Mouse (Mus musculus): ENCODE data around the gene Pold2. TPM values are rescaled to one million over a fixed set of nuclear protein-coding genes. Genes with fewer than 3 reads are reported as not detected.
A peak's percentile ranks its signal among the peaks of the same experiment; 100 is the strongest.
"Not testable (repeated sequence)": the region's sequence is repeated elsewhere in the genome, so short reads cannot be mapped to it uniquely, and the experiment has no call there.

The Pold2 gene
- polyA plus RNA-seq, 1 experiment from 2014 or later: 149 TPM

- Histone ChIP-seq H3K9me3 (no peaks in the 10 kb centered on the region), H3K4me2 (peak overlapping the region; percentile 42), H3K4me1 (peaks cover 27% of the 10 kb centered on the region), H3K27ac (no peak overlapping the region), H3K4me3 (no peak overlapping the region), H3K27me3 (peaks cover 7% of the 10 kb centered on the region; the same call in 1 of the 2 replicates), H3K36me3 (no peaks in the 10 kb centered on the region), H3K9ac (no peak overlapping the region)
- 20% methylated on average over 10 of the region's 10 CpGs for WGBS
- ATAC-seq (ENCODE audit: borderline replicate concordance, extremely low read depth, low FRiP score, low TSS enrichment): no peak
Measured at GRCm38 (mm10) chr11:5897839-5898238, 19.7 kb upstream of the Pold2 start.

- WGBS: 15% methylated on average over 16 of the region's 16 CpGs
- Histone ChIP-seq H3K4me1 (peaks cover 30% of the 10 kb centered on the region), H3K27ac (no peak overlapping the region), H3K4me2 (peak overlapping the region; percentile 42), H3K9ac (no peak overlapping the region), H3K36me3 (no peaks in the 10 kb centered on the region), H3K27me3 (peaks cover 4% of the 10 kb centered on the region; the same call in 1 of the 2 replicates), H3K9me3 (no peaks in the 10 kb centered on the region), H3K4me3 (no peak overlapping the region)
- ATAC-seq (ENCODE audit: borderline replicate concordance, extremely low read depth, low FRiP score, low TSS enrichment): no peak
Measured at GRCm38 (mm10) chr11:5897230-5897629, 19.1 kb upstream of the Pold2 start.

GRCm38 (mm10) chr11:5893807-5894206, 15.7 kb upstream of the Pold2 start:
- Histone ChIP-seq H3K4me3 (no peak overlapping the region), H3K36me3 (no peaks in the 10 kb centered on the region), H3K9ac (no peak overlapping the region), H3K4me1 (peaks cover 25% of the 10 kb centered on the region), H3K9me3 (no peaks in the 10 kb centered on the region), H3K27me3 (no peaks in the 10 kb centered on the region), H3K27ac (no peak overlapping the region), H3K4me2 (no peak overlapping the region)
- 67% methylated on average over 6 of the region's 6 CpGs for WGBS
- no peak for ATAC-seq (ENCODE audit: borderline replicate concordance, extremely low read depth, low FRiP score, low TSS enrichment)

GRCm38 (mm10) chr11:5892810-5893368, 14.8 kb upstream of the Pold2 start:
- Histone ChIP-seq H3K27ac (no peak overlapping the region), H3K36me3 (no peaks in the 10 kb centered on the region), H3K27me3 (no peaks in the 10 kb centered on the region), H3K4me1 (peaks cover 19% of the 10 kb centered on the region), H3K9ac (0 out of 2 replicates have a peak overlapping the region, but pooled peaks have one; percentile 8), H3K9me3 (no peaks in the 10 kb centered on the region), H3K4me3 (no peak overlapping the region), H3K4me2 (no peak overlapping the region)
- ATAC-seq (ENCODE audit: borderline replicate concordance, extremely low read depth, low FRiP score, low TSS enrichment): peak; percentile 30; the same call in 1 of the 2 replicates
- 31% methylated on average over 4 of the region's 4 CpGs for WGBS

GRCm38 (mm10) chr11:5892151-5892591, 14.1 kb upstream of the Pold2 start:
- Histone ChIP-seq H3K9ac (0 out of 2 replicates have a peak overlapping the region, but pooled peaks have one; percentile 8), H3K36me3 (no peaks in the 10 kb centered on the region), H3K27ac (no peak overlapping the region), H3K4me2 (no peak overlapping the region), H3K27me3 (no peaks in the 10 kb centered on the region), H3K9me3 (no peaks in the 10 kb centered on the region), H3K4me3 (no peak overlapping the region), H3K4me1 (peaks cover 12% of the 10 kb centered on the region)
- WGBS: 11% methylated on average over 8 of the region's 8 CpGs
- ATAC-seq (ENCODE audit: borderline replicate concordance, extremely low read depth, low FRiP score, low TSS enrichment): no peak

GRCm38 (mm10) chr11:5888563-5888962, 10.5 kb upstream of the Pold2 start:
- H3K9me3 ChIP-seq: not testable (repeated sequence)

GRCm38 (mm10) chr11:5887250-5887649, 9.2 kb upstream of the Pold2 start:
- no peak overlapping the region for H3K4me3 ChIP-seq
- H3K4me2 ChIP-seq: no peak overlapping the region
- no peak for ATAC-seq (ENCODE audit: borderline replicate concordance, extremely low read depth, low FRiP score, low TSS enrichment)
- no peaks in the 10 kb centered on the region for H3K27me3 ChIP-seq
- H3K36me3 ChIP-seq: no peaks in the 10 kb centered on the region
- H3K27ac ChIP-seq: no peak overlapping the region
- WGBS: 29% methylated on average over 5 of the region's 5 CpGs
- H3K9ac ChIP-seq: no peak overlapping the region
- H3K9me3 ChIP-seq: no peaks in the 10 kb centered on the region
- peaks cover 6% of the 10 kb centered on the region; the same call in 1 of the 2 replicates for H3K4me1 ChIP-seq

More at GRCm38 (mm10) chr11:5888563-5888962, 10.5 kb upstream of the Pold2 start:
- not testable (repeated sequence) for H3K27ac ChIP-seq; H3K36me3 ChIP-seq; H3K4me3 ChIP-seq; H3K4me1 ChIP-seq; H3K27me3 ChIP-seq; H3K9ac ChIP-seq; ATAC-seq (ENCODE audit: borderline replicate concordance, extremely low read depth, low FRiP score, low TSS enrichment); H3K4me2 ChIP-seq
- WGBS: 44% methylated on average over 5 of the region's 5 CpGs

GRCm38 (mm10) chr11:5886187-5886586, 8.1 kb upstream of the Pold2 start:
- no peak for ATAC-seq (ENCODE audit: borderline replicate concordance, extremely low read depth, low FRiP score, low TSS enrichment)
- Histone ChIP-seq H3K27ac (no peak overlapping the region), H3K4me1 (no peaks in the 10 kb centered on the region; the same call in 1 of the 2 replicates), H3K4me3 (no peak overlapping the region), H3K36me3 (no peaks in the 10 kb centered on the region), H3K27me3 (no peaks in the 10 kb centered on the region), H3K9ac (no peak overlapping the region), H3K9me3 (no peaks in the 10 kb centered on the region), H3K4me2 (no peak overlapping the region)
- 15% methylated on average over 9 of the region's 9 CpGs for WGBS

GRCm38 (mm10) chr11:5882518-5882917, 4.4 kb upstream of the Pold2 start:
- H3K27ac ChIP-seq: no peak overlapping the region
- no peaks in the 10 kb centered on the region for H3K36me3 ChIP-seq
- ATAC-seq (ENCODE audit: borderline replicate concordance, extremely low read depth, low FRiP score, low TSS enrichment): no peak
- no peak overlapping the region for H3K9ac ChIP-seq
- 53% methylated on average over 8 of the region's 8 CpGs for WGBS
- H3K4me1 ChIP-seq: peaks cover 7% of the 10 kb centered on the region
- H3K27me3 ChIP-seq: no peaks in the 10 kb centered on the region
- no peaks in the 10 kb centered on the region for H3K9me3 ChIP-seq
- H3K4me3 ChIP-seq: no peak overlapping the region
- no peak overlapping the region for H3K4me2 ChIP-seq

GRCm38 (mm10) chr11:5879905-5880304, 1.8 kb upstream of the Pold2 start:
- peaks cover 16% of the 10 kb centered on the region; the same call in 1 of the 2 replicates for H3K36me3 ChIP-seq
- no peaks in the 10 kb centered on the region for H3K27me3 ChIP-seq
- no peak overlapping the region for H3K27ac ChIP-seq
- no peak overlapping the region for H3K4me3 ChIP-seq
- H3K9ac ChIP-seq: no peak overlapping the region
- WGBS: 50% methylated on average over 5 of the region's 5 CpGs
- no peaks in the 10 kb centered on the region for H3K9me3 ChIP-seq
- H3K4me2 ChIP-seq: no peak overlapping the region
- ATAC-seq (ENCODE audit: borderline replicate concordance, extremely low read depth, low FRiP score, low TSS enrichment): no peak
- peaks cover 21% of the 10 kb centered on the region for H3K4me1 ChIP-seq

GRCm38 (mm10) chr11:5878661-5879060, 569 bp upstream of the Pold2 start:
- Histone ChIP-seq H3K36me3 (peaks cover 28% of the 10 kb centered on the region), H3K9ac (peak overlapping the region; percentile 53), H3K4me2 (peak overlapping the region; percentile 75), H3K27ac (peak overlapping the region; percentile 79), H3K4me1 (peaks cover 21% of the 10 kb centered on the region), H3K4me3 (peak overlapping the region; percentile 83), H3K27me3 (no peaks in the 10 kb centered on the region), H3K9me3 (no peaks in the 10 kb centered on the region)
- ATAC-seq (ENCODE audit: borderline replicate concordance, extremely low read depth, low FRiP score, low TSS enrichment): peak; percentile 1; the same call in 1 of the 2 replicates
- WGBS: 21% methylated on average over 8 of the region's 8 CpGs

- Histone ChIP-seq H3K9me3 (no peaks in the 10 kb centered on the region), H3K27ac (peak overlapping the region; percentile 39), H3K4me3 (peak overlapping the region; percentile 83), H3K4me2 (peak overlapping the region; percentile 75), H3K4me1 (peaks cover 21% of the 10 kb centered on the region), H3K9ac (peak overlapping the region; percentile 86), H3K36me3 (peaks cover 40% of the 10 kb centered on the region), H3K27me3 (no peaks in the 10 kb centered on the region)
- WGBS: 3% methylated on average over 5 of the region's 5 CpGs
- ATAC-seq (ENCODE audit: borderline replicate concordance, extremely low read depth, low FRiP score, low TSS enrichment): no peak
Measured at GRCm38 (mm10) chr11:5877421-5877820, 671 bp downstream of the Pold2 start.

Data from lung, embryonic 15.5 days (tissue).